Mouse (Mus musculus): ENCODE results near the gene Stub1.

GRCm38 (mm10) chr17:25840519-25840918, 7.3 kb upstream of the Stub1 start:
- TF ChIP-seq CTCF (IDR thresholded peaks at IDR 0.05; ENCODE audit: borderline replicate concordance, insufficient read depth, low read depth, low read length) (no peak), POLR2A (IDR thresholded peaks at IDR 0.05; ENCODE audit: borderline replicate concordance, insufficient read depth, low read length) (no peak)

Measured in cerebellum, adult 2 months (tissue).